Comparison of ENCODE assay signal across 28 mouse cellular contexts in the genomic region with DNA sequence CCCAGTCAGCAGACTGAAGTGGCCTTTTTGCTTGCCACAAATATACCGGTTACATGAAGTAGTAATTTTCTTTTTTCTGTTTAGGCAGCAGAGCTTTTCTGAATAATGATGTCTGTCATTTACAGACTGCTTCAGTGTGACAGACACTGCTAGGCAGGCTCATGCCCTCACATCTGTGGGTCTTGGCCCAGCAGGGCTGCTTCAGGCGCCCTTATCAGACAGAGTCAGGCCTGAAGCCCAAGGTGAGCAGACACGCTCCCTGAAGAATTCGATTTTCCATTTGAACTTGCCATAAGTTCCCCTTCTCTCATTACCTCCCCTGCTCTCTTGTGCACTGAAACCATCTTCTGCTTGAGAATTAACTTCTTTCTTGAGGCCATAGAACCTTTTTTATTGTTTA. TPM values are rescaled to one million over a fixed set of nuclear protein-coding genes. Genes with fewer than 3 reads are reported as not detected.
DNase-seq lines count a peak whose midpoint lies in the region; ATAC-seq lines count a peak whose summit lies in the region.
"Had no signal": no experiment of that assay in that cellular context is flagged by ENCODE, and none has a peak within 500 bp of the region (broad histone marks: within the 10 kb centered on the region; RNA-seq: fewer than 3 reads in every experiment).

No protein-coding gene starts in this region.

- H3K4me1 ChIP-seq in liver, embryonic 12.5 days = peaks cover 37% of the 10 kb centered on the region
- H3K4me1 ChIP-seq in liver, embryonic 15.5 days (replicated peaks) = peaks cover 31% of the 10 kb centered on the region

- no peak for DNase-seq in kidney, adult 11 months
- DNase-seq in spleen, postnatal 10 days (ENCODE audit: low spot score in 2 of 2) = no peak
- no peak for DNase-seq in lung, postnatal 14 days
- DNase-seq: adrenal gland, postnatal 10 days; adrenal gland, postnatal 36 days; B cell, adult 2 months; cerebellum, adult 18-20 months; cerebellum, adult 9-10 months; cerebellum, postnatal 14 days; gastrocnemius, adult 2 months; gastrocnemius, postnatal 14 days; heart, adult 18-20 months; heart, postnatal 10 days; heart, postnatal 36 days had no signal

- 51% methylated on average over 4 of the region's 4 CpGs for WGBS in liver, embryonic 12.5 days (ENCODE audit: insufficient replicate concordance)
- WGBS in liver, embryonic 15.5 days (ENCODE audit: insufficient replicate concordance) = 46% methylated on average over 4 of the region's 4 CpGs

- peaks cover 8% of the 10 kb centered on the region for H3K36me3 ChIP-seq in liver, embryonic 12.5 days
- H3K36me3 ChIP-seq in liver, embryonic 15.5 days (replicated peaks) = peaks cover 13% of the 10 kb centered on the region
- H3K36me3 ChIP-seq: forebrain, embryonic 12.5 days; forebrain, embryonic 15.5 days; heart, embryonic 15.5 days; hindbrain, embryonic 10.5 days; hindbrain, embryonic 13.5 days had no signal

- H3K9me3 ChIP-seq in liver, embryonic 12.5 days (replicated peaks) = no peaks in the 10 kb centered on the region
- no peaks in the 10 kb centered on the region for H3K9me3 ChIP-seq in liver, embryonic 15.5 days (replicated peaks)
- H3K9me3 ChIP-seq: forebrain, embryonic 12.5 days; forebrain, embryonic 15.5 days; heart, embryonic 12.5 days; heart, embryonic 15.5 days; hindbrain, embryonic 10.5 days; hindbrain, embryonic 13.5 days had no signal

- peak overlapping the region; percentile 51; the same call in 1 of the 2 replicates for H3K27ac ChIP-seq in liver, embryonic 12.5 days
- H3K27ac ChIP-seq in liver, embryonic 15.5 days (replicated peaks) = 0 out of 2 replicates have a peak overlapping the region, but pooled peaks have one; percentile 7
- H3K27ac ChIP-seq: forebrain, embryonic 12.5 days; forebrain, embryonic 15.5 days; gastrocnemius, adult 2 months; heart, embryonic 15.5 days; hindbrain, embryonic 10.5 days; hindbrain, embryonic 13.5 days had no signal

- no peak overlapping the region for H3K9ac ChIP-seq in liver, embryonic 12.5 days
- H3K9ac ChIP-seq in liver, embryonic 15.5 days = no peak overlapping the region
- H3K9ac ChIP-seq: forebrain, embryonic 12.5 days; forebrain, embryonic 15.5 days; heart, embryonic 12.5 days; heart, embryonic 15.5 days; hindbrain, embryonic 13.5 days had no signal

- H3K4me3 ChIP-seq in liver, embryonic 12.5 days = no peak overlapping the region
- no peak overlapping the region for H3K4me3 ChIP-seq in liver, embryonic 15.5 days (replicated peaks)
- H3K4me3 ChIP-seq: forebrain, embryonic 12.5 days; forebrain, embryonic 15.5 days; gastrocnemius, adult 2 months; heart, embryonic 12.5 days; heart, embryonic 15.5 days; hindbrain, embryonic 10.5 days; hindbrain, embryonic 13.5 days had no signal

- peak; percentile 77 for ATAC-seq in erythroid progenitor cell, adult 5-6 weeks (replicated peaks; ENCODE audit: low FRiP score, poor library complexity, severe bottlenecking)
- peak; percentile 91 for ATAC-seq in liver, embryonic 12.5 days
- ATAC-seq in liver, embryonic 15.5 days (ENCODE audit: insufficient read depth) = peak; percentile 80
- no peak for ATAC-seq in granulocyte monocyte progenitor cell, adult 5-6 weeks (replicated peaks; ENCODE audit: poor library complexity, severe bottlenecking)
- ATAC-seq: forebrain, embryonic 15.5 days; hindbrain, embryonic 16.5 days; Patski had no signal

- H3K4me2 ChIP-seq in liver, embryonic 12.5 days = peak overlapping the region; percentile 24; the same call in 1 of the 2 replicates
- H3K4me2 ChIP-seq in liver, embryonic 15.5 days = peak overlapping the region; percentile 14; the same call in 1 of the 2 replicates
- H3K4me2 ChIP-seq: forebrain, embryonic 12.5 days; forebrain, embryonic 15.5 days; heart, embryonic 12.5 days; heart, embryonic 15.5 days; hindbrain, embryonic 13.5 days had no signal

- peaks cover 45% of the 10 kb centered on the region for H3K27me3 ChIP-seq in liver, embryonic 12.5 days (replicated peaks)
- H3K27me3 ChIP-seq in liver, embryonic 15.5 days = peaks cover 46% of the 10 kb centered on the region
- H3K27me3 ChIP-seq: CH12.LX had no signal

RNA-seq across cellular contexts. Expression of a gene that starts 3.9 kb away (rescaled TPM):
- not detected in 2 replicates for total RNA-seq in erythroid progenitor cell, adult 5-6 weeks (2015; ENCODE audit: low replicate concordance)
- total RNA-seq in erythroid progenitor cell, adult 5-6 weeks (2017; ENCODE audit: low replicate concordance) = not detected in 2 replicates
- polyA plus RNA-seq in liver, embryonic 12.5 days (2016; fragmentation: Nextera tagmentation; extraction: Ambion mirVana) = not detected in 2 replicates
- polyA plus RNA-seq in liver, embryonic 15.5 days (2015; fragmentation: Nextera tagmentation; extraction: Ambion mirVana) = not detected in 2 replicates
- not detected in 2 replicates for total RNA-seq in granulocyte monocyte progenitor cell, adult 5-6 weeks (2014; fragmentation: Nextera tagmentation)
- not detected in 2 replicates for total RNA-seq in granulocyte monocyte progenitor cell, adult 5-6 weeks (2017)
- total RNA-seq: CH12.LX, G1E had no signal
- polyA plus RNA-seq: G1E; heart, embryonic 12.5 days; hindbrain, embryonic 13.5 days; Patski had no signal

RNA-seq across cellular contexts. Expression of a gene that starts 23.4 kb away (rescaled TPM):
- 192 and 213 TPM in 2 replicates for total RNA-seq in erythroid progenitor cell, adult 5-6 weeks (2015; ENCODE audit: low replicate concordance)
- 238 and 251 TPM in 2 replicates for total RNA-seq in erythroid progenitor cell, adult 5-6 weeks (2017; ENCODE audit: low replicate concordance)
- 299 and 326 TPM in 2 replicates for polyA plus RNA-seq in liver, embryonic 12.5 days (2016; fragmentation: Nextera tagmentation; extraction: Ambion mirVana)
- 235 and 287 TPM in 2 replicates for polyA plus RNA-seq in liver, embryonic 15.5 days (2015; fragmentation: Nextera tagmentation; extraction: Ambion mirVana)
- 55.3 and 61.0 TPM in 2 replicates for total RNA-seq in granulocyte monocyte progenitor cell, adult 5-6 weeks (2014; fragmentation: Nextera tagmentation)
- total RNA-seq in granulocyte monocyte progenitor cell, adult 5-6 weeks (2017) = 69.7 and 69.8 TPM in 2 replicates

RNA-seq across cellular contexts. Expression of a gene that starts 23.5 kb away (rescaled TPM):
- total RNA-seq in erythroid progenitor cell, adult 5-6 weeks (2015; ENCODE audit: low replicate concordance) = 54.8 and 63.7 TPM in 2 replicates
- total RNA-seq in erythroid progenitor cell, adult 5-6 weeks (2017; ENCODE audit: low replicate concordance) = 32.6 and 39.3 TPM in 2 replicates
- 36.0 and 38.4 TPM in 2 replicates for polyA plus RNA-seq in liver, embryonic 12.5 days (2016; fragmentation: Nextera tagmentation; extraction: Ambion mirVana)
- polyA plus RNA-seq in liver, embryonic 15.5 days (2015; fragmentation: Nextera tagmentation; extraction: Ambion mirVana) = 37.4 and 40.8 TPM in 2 replicates
- total RNA-seq in granulocyte monocyte progenitor cell, adult 5-6 weeks (2014; fragmentation: Nextera tagmentation) = 0.28 and 2.4 TPM in 2 replicates
- total RNA-seq in granulocyte monocyte progenitor cell, adult 5-6 weeks (2017) = 1.2 and 3.0 TPM in 2 replicates

Comparison
In these comparisons a context has a peak if more than half of its experiments do, and no peak if none do; other contexts are left out.
1. RNA of a gene that starts 23.5 kb away (total RNA-seq): 32.6 to 63.7 TPM in erythroid progenitor cell, adult 5-6 weeks; 0.28 to 3.0 TPM in granulocyte monocyte progenitor cell, adult 5-6 weeks; every median in the first group is over 4 times any median in the second.